Mouse (Mus musculus): ENCODE results near the gene Syt1.

DNA sequence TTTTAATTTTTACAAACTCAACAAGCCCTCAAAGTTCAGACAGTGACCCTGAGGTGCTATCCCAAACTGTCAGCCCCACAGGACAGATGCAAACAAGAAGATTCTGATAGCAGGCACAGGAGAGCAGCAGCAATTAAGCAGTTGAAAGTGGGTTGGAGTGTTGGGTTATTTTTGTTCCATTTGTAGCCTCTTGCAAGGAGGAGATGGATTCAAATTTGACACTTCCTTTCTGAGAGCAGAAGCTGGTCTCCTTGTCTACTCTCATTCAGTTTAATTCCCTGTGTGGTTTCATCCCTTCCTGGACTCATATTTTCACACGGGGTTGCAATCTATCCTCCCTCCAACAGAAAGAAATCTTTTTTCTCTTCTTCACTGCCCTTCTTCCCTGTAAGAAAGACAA lies 951 bp downstream of the Syt1 start:
- no peak for TF ChIP-seq CTCF (IDR thresholded peaks at IDR 0.05)
- TF ChIP-seq EP300 (IDR thresholded peaks at IDR 0.05; ENCODE audit: insufficient read depth, low read depth, low read length), result no peak
- no peak for TF ChIP-seq POLR2A (IDR thresholded peaks at IDR 0.05; ENCODE audit: insufficient read depth, low read depth, low read length)
